Mouse (Mus musculus): Measurements from ENCODE around the gene Frmd4a. TPM values are rescaled to one million over a fixed set of nuclear protein-coding genes. Genes with fewer than 3 reads are reported as not detected.

Gene Frmd4a
- polyA plus RNA-seq, 1 experiment from 2014 or later, result 13.7 TPM

DNA sequence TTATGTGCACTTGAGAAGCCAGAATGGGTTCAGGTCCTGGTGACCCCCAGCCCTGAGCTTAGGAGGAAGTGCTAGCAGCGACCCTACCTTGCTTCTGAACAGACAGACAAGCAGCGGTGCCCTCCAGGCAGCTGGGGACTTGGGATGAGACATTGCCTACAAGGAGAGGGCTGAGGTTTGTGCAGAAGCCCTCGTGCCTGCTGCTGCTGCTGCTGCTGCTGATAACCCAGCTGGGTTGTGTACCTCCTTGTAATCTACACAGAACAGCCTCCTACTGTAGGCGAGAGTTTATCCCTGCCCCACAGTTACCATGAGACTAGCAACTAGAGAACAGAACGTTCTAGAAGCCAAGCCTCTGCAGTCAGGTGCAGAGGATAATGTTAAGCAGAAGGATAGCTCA lies 543.7 kb downstream of the Frmd4a start:
- 20% methylated on average over 5 of the region's 5 CpGs for WGBS
- H3K36me3 ChIP-seq (ENCODE audit: control insufficient read depth, insufficient read depth, low read length), result no peaks in the 10 kb centered on the region
- ATAC-seq, result peak; percentile 37

GRCm38 (mm10) chr2:4562373-4562772 lies 544.9 kb downstream of the Frmd4a start:
- 67% methylated on average over 3 of the region's 3 CpGs for WGBS
- H3K27ac ChIP-seq (ENCODE audit: low read length), result no peak overlapping the region
- H3K4me3 ChIP-seq (ENCODE audit: low read length), result peak overlapping the region; percentile 6
- H3K9me3 ChIP-seq (ENCODE audit: control insufficient read depth, low read length), result no peaks in the 10 kb centered on the region
- no peak overlapping the region for H3K9ac ChIP-seq (ENCODE audit: low read depth, low read length)
- H3K4me1 ChIP-seq (ENCODE audit: control insufficient read depth, insufficient read depth, low read length), result peaks cover 28% of the 10 kb centered on the region
- H3K4me2 ChIP-seq (ENCODE audit: low read depth, low read length), result peak overlapping the region; percentile 27
- peaks cover 3% of the 10 kb centered on the region; the same call in 1 of the 2 replicates for H3K36me3 ChIP-seq (ENCODE audit: control insufficient read depth, insufficient read depth, low read length)
- ATAC-seq, result no peak
- no peaks in the 10 kb centered on the region for H3K27me3 ChIP-seq (replicated peaks; ENCODE audit: control insufficient read depth, insufficient read depth, low read length)

More for the DNA sequence above, 543.7 kb downstream of the Frmd4a start:
- no peaks in the 10 kb centered on the region for H3K27me3 ChIP-seq (replicated peaks; ENCODE audit: control insufficient read depth, insufficient read depth, low read length)
- no peaks in the 10 kb centered on the region for H3K9me3 ChIP-seq (ENCODE audit: control insufficient read depth, low read length)
- peaks cover 39% of the 10 kb centered on the region for H3K4me1 ChIP-seq (ENCODE audit: control insufficient read depth, insufficient read depth, low read length)
- peak overlapping the region; percentile 57 for H3K4me3 ChIP-seq (ENCODE audit: low read length)
- peak overlapping the region; percentile 72 for H3K4me2 ChIP-seq (ENCODE audit: low read depth, low read length)
- H3K27ac ChIP-seq (ENCODE audit: low read length), result peak overlapping the region; percentile 57
- peak overlapping the region; percentile 64 for H3K9ac ChIP-seq (ENCODE audit: low read depth, low read length)

GRCm38 (mm10) chr2:4562826-4563225 lies 545.3 kb downstream of the Frmd4a start:
- peaks cover 3% of the 10 kb centered on the region; the same call in 1 of the 2 replicates for H3K36me3 ChIP-seq (ENCODE audit: control insufficient read depth, insufficient read depth, low read length)
- no peaks in the 10 kb centered on the region for H3K9me3 ChIP-seq (ENCODE audit: control insufficient read depth, low read length)
- H3K9ac ChIP-seq (ENCODE audit: low read depth, low read length), result 0 out of 2 replicates have a peak overlapping the region, but pooled peaks have one; percentile 6
- peak overlapping the region; percentile 27 for H3K4me2 ChIP-seq (ENCODE audit: low read depth, low read length)
- ATAC-seq, result no peak
- no peaks in the 10 kb centered on the region for H3K27me3 ChIP-seq (replicated peaks; ENCODE audit: control insufficient read depth, insufficient read depth, low read length)
- H3K27ac ChIP-seq (ENCODE audit: low read length), result no peak overlapping the region
- H3K4me3 ChIP-seq (ENCODE audit: low read length), result peak overlapping the region; percentile 6; the same call in 1 of the 2 replicates
- 65% methylated on average over 5 of the region's 5 CpGs for WGBS
- peaks cover 24% of the 10 kb centered on the region for H3K4me1 ChIP-seq (ENCODE audit: control insufficient read depth, insufficient read depth, low read length)

DNA sequence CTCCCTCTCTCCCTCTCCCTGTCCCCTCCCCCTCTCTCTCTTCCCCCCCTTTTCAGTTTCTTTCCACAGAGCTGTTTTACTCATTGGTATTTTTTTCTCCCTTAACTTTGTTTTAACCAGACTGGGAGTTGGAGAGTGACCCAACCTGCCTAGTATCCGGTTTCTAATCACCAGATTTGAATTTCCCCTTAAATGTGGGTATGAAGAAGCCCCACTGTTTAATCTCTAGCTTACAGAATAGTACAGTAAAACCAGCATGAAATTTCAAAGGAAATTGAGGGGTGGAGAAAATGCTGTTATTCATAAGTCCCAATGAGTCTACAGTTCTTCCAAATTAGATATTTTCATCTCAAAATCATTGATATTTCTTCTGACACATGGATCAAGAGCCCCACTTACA lies 545.8 kb downstream of the Frmd4a start:
- H3K27ac ChIP-seq (ENCODE audit: low read length), result no peak overlapping the region
- H3K27me3 ChIP-seq (replicated peaks; ENCODE audit: control insufficient read depth, insufficient read depth, low read length), result no peaks in the 10 kb centered on the region
- no peak overlapping the region for H3K9ac ChIP-seq (ENCODE audit: low read depth, low read length)
- no peaks in the 10 kb centered on the region for H3K9me3 ChIP-seq (ENCODE audit: control insufficient read depth, low read length)
- H3K4me1 ChIP-seq (ENCODE audit: control insufficient read depth, insufficient read depth, low read length), result peaks cover 19% of the 10 kb centered on the region
- 0 out of 2 replicates have a peak overlapping the region, but pooled peaks have one; percentile 27 for H3K4me2 ChIP-seq (ENCODE audit: low read depth, low read length)
- no peak for ATAC-seq
- peaks cover 3% of the 10 kb centered on the region; the same call in 1 of the 2 replicates for H3K36me3 ChIP-seq (ENCODE audit: control insufficient read depth, insufficient read depth, low read length)
- 54% methylated on average over 1 of the region's 1 CpGs for WGBS
- no peak overlapping the region for H3K4me3 ChIP-seq (ENCODE audit: low read length)

DNA sequence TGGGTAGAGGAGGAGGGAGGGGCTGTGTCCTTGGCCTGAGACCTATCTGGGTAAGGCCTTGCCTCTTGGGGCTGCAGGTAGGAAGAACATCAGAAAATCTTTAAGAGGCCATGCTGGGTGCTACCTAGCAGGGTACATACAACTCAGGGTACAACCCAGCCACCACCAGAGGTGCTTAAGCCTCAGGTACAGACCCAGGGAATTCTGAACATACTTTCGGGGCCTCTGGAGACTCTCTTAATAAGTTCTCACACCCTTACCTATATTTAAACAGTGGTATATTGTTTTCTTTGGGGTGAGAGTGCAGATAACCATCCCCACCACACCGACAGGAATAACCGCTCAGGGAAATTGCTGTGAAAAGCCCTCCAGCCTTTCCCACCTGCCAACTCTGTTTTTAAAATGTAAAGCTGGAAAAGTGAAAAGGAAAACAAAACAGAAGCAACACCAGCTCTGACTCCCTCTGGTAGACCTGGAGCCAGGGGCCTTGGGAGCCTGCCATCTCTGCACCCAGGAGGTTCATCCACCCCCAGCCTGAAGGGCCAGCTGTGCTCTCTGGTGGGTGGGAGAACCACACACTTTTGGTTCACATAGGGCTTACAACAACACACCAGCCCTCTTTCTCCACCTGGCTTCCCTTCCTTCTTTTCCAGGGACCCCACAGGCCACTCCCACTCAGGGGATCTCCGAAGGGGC lies 548.9 kb downstream of the Frmd4a start:
- no peak overlapping the region for H3K27ac ChIP-seq (ENCODE audit: low read length)
- peaks cover 18% of the 10 kb centered on the region for H3K4me1 ChIP-seq (ENCODE audit: control insufficient read depth, insufficient read depth, low read length)
- peaks cover 3% of the 10 kb centered on the region; the same call in 1 of the 2 replicates for H3K36me3 ChIP-seq (ENCODE audit: control insufficient read depth, insufficient read depth, low read length)
- no peaks in the 10 kb centered on the region for H3K27me3 ChIP-seq (replicated peaks; ENCODE audit: control insufficient read depth, insufficient read depth, low read length)
- ATAC-seq, result no peak
- no peak overlapping the region for H3K9ac ChIP-seq (ENCODE audit: low read depth, low read length)
- H3K4me2 ChIP-seq (ENCODE audit: low read depth, low read length), result no peak overlapping the region
- H3K4me3 ChIP-seq (ENCODE audit: low read length), result no peak overlapping the region
- WGBS, result 85% methylated on average over 4 of the region's 4 CpGs
- no peaks in the 10 kb centered on the region for H3K9me3 ChIP-seq (ENCODE audit: control insufficient read depth, low read length)

DNA sequence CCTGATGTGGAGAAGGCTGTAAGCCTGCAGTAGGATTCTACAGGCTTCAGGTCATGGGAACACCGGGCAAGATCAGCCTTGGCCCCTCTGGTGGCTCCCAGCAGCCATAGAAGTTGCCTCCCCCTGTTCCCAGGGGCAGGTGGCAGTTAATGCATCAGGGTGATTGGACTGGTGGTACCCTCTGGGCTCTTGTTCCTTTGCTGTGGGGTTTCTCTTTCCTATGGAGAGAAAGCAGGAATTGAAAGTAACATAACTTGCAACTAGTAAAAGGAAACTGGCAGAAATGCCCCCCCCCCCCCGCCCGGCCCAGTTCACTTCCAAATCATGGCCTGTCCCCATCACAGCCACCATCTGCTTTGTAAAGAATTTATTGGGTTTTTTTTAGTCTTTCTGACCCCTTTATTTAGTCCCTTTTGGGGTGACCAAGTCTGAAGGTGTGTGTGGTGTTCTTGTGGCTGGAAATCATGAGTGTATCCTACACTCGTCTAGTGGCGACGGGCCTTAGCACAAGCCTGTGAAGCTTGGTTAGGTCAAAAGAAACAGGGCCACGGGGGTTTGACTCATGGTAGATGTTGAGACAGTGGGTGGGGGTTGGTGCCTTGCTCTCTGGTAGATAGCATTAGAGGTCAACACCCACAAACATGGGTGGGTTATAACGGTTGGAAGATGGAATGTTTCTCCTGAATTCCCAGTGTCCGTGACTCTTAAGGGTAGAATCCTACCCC lies 549.6 kb downstream of the Frmd4a start:
- H3K27ac ChIP-seq (ENCODE audit: low read length), result no peak overlapping the region

DNA sequence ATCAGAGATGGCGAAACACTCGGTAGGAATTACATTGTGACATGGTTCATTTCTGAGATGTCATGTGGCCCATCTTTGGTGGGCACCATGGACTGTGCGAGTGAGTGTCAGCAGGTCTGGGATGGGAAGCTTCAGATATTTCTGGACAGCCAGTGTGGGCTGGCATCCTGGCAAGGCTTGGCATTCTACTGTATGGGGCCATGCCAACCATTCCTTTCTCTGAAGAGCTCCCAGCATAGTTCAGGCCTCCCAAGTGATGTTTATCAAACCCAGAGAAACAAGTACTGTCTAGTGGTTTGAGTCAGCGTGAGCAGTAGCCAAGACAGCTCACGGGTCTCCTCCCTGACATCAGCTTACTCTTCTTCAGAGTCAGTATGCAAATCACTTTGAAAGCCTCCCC lies 551.5 kb downstream of the Frmd4a start:
- H3K36me3 ChIP-seq (ENCODE audit: control insufficient read depth, insufficient read depth, low read length), result peaks cover 16% of the 10 kb centered on the region
- ATAC-seq, result no peak

More for the DNA sequence above, 549.6 kb downstream of the Frmd4a start:
- H3K9me3 ChIP-seq (ENCODE audit: control insufficient read depth, low read length), result no peaks in the 10 kb centered on the region
- H3K4me1 ChIP-seq (ENCODE audit: control insufficient read depth, insufficient read depth, low read length), result peaks cover 13% of the 10 kb centered on the region; the same call in 1 of the 2 replicates
- no peak overlapping the region for H3K4me2 ChIP-seq (ENCODE audit: low read depth, low read length)
- ATAC-seq, result no peak
- WGBS, result 88% methylated on average over 9 of the region's 9 CpGs
- H3K4me3 ChIP-seq (ENCODE audit: low read length), result no peak overlapping the region
- H3K27me3 ChIP-seq (replicated peaks; ENCODE audit: control insufficient read depth, insufficient read depth, low read length), result no peaks in the 10 kb centered on the region
- peaks cover 3% of the 10 kb centered on the region; the same call in 1 of the 2 replicates for H3K36me3 ChIP-seq (ENCODE audit: control insufficient read depth, insufficient read depth, low read length)
- H3K9ac ChIP-seq (ENCODE audit: low read depth, low read length), result no peak overlapping the region

DNA sequence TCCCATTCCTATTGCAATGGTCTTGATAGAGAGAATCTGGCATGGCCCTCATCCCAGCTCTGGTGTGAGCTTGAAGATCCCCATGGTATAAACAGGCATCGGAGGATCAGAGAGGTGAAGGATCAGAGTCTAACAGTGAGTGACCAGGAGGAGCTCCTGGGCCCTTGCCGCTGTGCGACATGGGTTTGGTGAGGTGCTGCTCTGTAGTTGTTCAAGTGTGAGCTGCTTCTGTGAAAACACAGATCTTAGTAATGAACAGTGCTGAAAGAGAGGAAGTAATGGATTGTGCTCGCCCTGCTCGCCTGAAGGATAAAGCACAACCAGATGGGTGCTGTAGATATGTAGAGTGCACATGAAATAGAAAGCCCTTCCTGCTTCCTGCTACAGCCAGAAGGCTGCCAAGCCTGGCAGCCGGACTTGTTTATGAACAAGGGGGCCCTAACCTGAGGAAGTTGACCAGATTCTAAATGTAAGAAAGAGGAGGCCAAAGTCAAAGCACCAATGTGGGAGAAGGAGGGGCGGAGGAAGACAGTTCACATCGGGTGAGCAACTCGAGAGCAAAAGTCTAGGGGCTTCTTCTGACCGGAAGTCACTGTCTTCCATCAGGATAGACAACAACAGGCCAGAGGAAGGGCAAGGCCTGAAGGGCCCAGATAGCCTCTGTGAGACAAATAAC lies 552.8 kb downstream of the Frmd4a start:
- ATAC-seq, result peak; percentile 41; the same call in 1 of the 2 replicates
- no peak overlapping the region for H3K4me2 ChIP-seq (ENCODE audit: low read depth, low read length)
- H3K27me3 ChIP-seq (replicated peaks; ENCODE audit: control insufficient read depth, insufficient read depth, low read length), result no peaks in the 10 kb centered on the region
- no peaks in the 10 kb centered on the region for H3K9me3 ChIP-seq (ENCODE audit: control insufficient read depth, low read length)
- peak overlapping the region; percentile 65 for H3K27ac ChIP-seq (ENCODE audit: low read length)
- 54% methylated on average over 10 of the region's 10 CpGs for WGBS
- peaks cover 21% of the 10 kb centered on the region; the same call in 1 of the 2 replicates for H3K4me1 ChIP-seq (ENCODE audit: control insufficient read depth, insufficient read depth, low read length)
- peaks cover 21% of the 10 kb centered on the region for H3K36me3 ChIP-seq (ENCODE audit: control insufficient read depth, insufficient read depth, low read length)
- no peak overlapping the region for H3K4me3 ChIP-seq (ENCODE audit: low read length)
- 0 out of 2 replicates have a peak overlapping the region, but pooled peaks have one; percentile 19 for H3K9ac ChIP-seq (ENCODE audit: low read depth, low read length)

More for the DNA sequence above, 551.5 kb downstream of the Frmd4a start:
- WGBS, result 68% methylated on average over 5 of the region's 5 CpGs
- no peak overlapping the region for H3K9ac ChIP-seq (ENCODE audit: low read depth, low read length)
- no peak overlapping the region for H3K27ac ChIP-seq (ENCODE audit: low read length)
- peaks cover 21% of the 10 kb centered on the region; the same call in 1 of the 2 replicates for H3K4me1 ChIP-seq (ENCODE audit: control insufficient read depth, insufficient read depth, low read length)
- H3K27me3 ChIP-seq (replicated peaks; ENCODE audit: control insufficient read depth, insufficient read depth, low read length), result no peaks in the 10 kb centered on the region
- no peak overlapping the region for H3K4me2 ChIP-seq (ENCODE audit: low read depth, low read length)
- no peak overlapping the region for H3K4me3 ChIP-seq (ENCODE audit: low read length)
- no peaks in the 10 kb centered on the region for H3K9me3 ChIP-seq (ENCODE audit: control insufficient read depth, low read length)

Data from intestine, embryonic 16.5 days (tissue).